Mouse (Mus musculus) brain, embryonic 14.5 days (tissue): ENCODE results near the gene Casz1.

Source experiments
- CTCF ChIP-seq: fragments of 200-500 bp; IDR thresholded peaks from 2 replicates; pipeline ENCODE4 v1.5.1; 2012; ENCODE audit warnings: inconsistent platforms, mild to moderate bottlenecking, moderate library complexity, borderline replicate concordance; ENCODE audit not compliant: insufficient read depth, insufficient read length; ENCODE audit errors: extremely low read depth
- POLR2A ChIP-seq: fragments of 200-500 bp; IDR thresholded peaks from 2 replicates; pipeline ENCODE4 v1.6.1; 2012; ENCODE audit warnings: mild to moderate bottlenecking, inconsistent platforms, borderline replicate concordance; ENCODE audit not compliant: poor library complexity, insufficient read depth, insufficient read length, severe bottlenecking; ENCODE audit errors: extremely low read depth

- TF ChIP-seq CTCF, result no peak
- no peak for TF ChIP-seq POLR2A
Observed at GRCm38 (mm10) chr4:148943099-148943498, 138.9 kb downstream of the Casz1 start.
